Mouse (Mus musculus) hindbrain, embryonic 12.5 days (tissue): ENCODE data around the gene Hnrnpr. TPM values are rescaled to one million over a fixed set of nuclear protein-coding genes. Genes with fewer than 3 reads are reported as not detected.

Experiments used
- ATAC-seq: fragments of 200-750 bp; cut with Nextera tagmentation; 2 replicates; pipeline ENCODE4 v1.8.0; 2017; ENCODE audit warnings: moderate TSS enrichment; ENCODE audit not compliant: low FRiP score
- H3K27ac ChIP-seq: fragments of 300-500 bp; sonication (generic); 2 replicates; pipeline ENCODE4 v1.5.1; 2016; ENCODE audit warnings: mild to moderate bottlenecking
- H3K27me3 ChIP-seq: fragments of 300-500 bp; sonication (generic); 2 replicates; pipeline ENCODE4 v1.6.1; 2016; ENCODE audit warnings: mild to moderate bottlenecking
- H3K36me3 ChIP-seq: fragments of 300-500 bp; sonication (generic); 2 replicates; pipeline ENCODE4 v1.6.1; 2016; ENCODE audit warnings: mild to moderate bottlenecking
- H3K4me1 ChIP-seq: fragments of 300-500 bp; sonication (generic); 2 replicates; pipeline ENCODE4 v1.6.1; 2016
- H3K4me2 ChIP-seq: fragments of 300-500 bp; sonication (generic); replicated peaks from 2 replicates; pipeline ENCODE4 v1.6.1; 2016; ENCODE audit warnings: mild to moderate bottlenecking
- H3K4me3 ChIP-seq: fragments of 300-500 bp; sonication (generic); 2 replicates; pipeline ENCODE4 v1.5.1; 2016; ENCODE audit warnings: mild to moderate bottlenecking
- H3K9ac ChIP-seq: fragments of 300-500 bp; sonication (generic); 2 replicates; pipeline ENCODE4 v1.6.1; 2016; ENCODE audit warnings: mild to moderate bottlenecking, moderate library complexity
- H3K9me3 ChIP-seq: fragments of 300-500 bp; sonication (generic); replicated peaks from 2 replicates; pipeline ENCODE4 v1.6.1; 2016; ENCODE audit warnings: mild to moderate bottlenecking
- WGBS: fragments of 180-500 bp; shearing (Covaris S2); methylation state at CpG from one replicate; pipeline ENCODE4 v1.1.7; 2016; 5-methylcytosine and 5-hydroxymethylcytosine counted together
- polyA plus RNA-seq: library from polyadenylated mRNA; unstranded; fragments of >200 nt; fragmentation: Nextera tagmentation; extraction: Ambion mirVana; gene quantifications from 2 replicates; pipeline ENCODE4 v1.2.1, GENCODE M21; 2016

Hnrnpr gene
- polyA plus RNA-seq, 1 experiment from 2014 or later: 219 TPM

- Histone ChIP-seq H3K4me3 (no peak overlapping the region), H3K9ac (no peak overlapping the region), H3K9me3 (no peaks in the 10 kb centered on the region), H3K4me1 (no peaks in the 10 kb centered on the region), H3K4me2 (no peak overlapping the region), H3K27ac (no peak overlapping the region), H3K36me3 (no peaks in the 10 kb centered on the region), H3K27me3 (no peaks in the 10 kb centered on the region)
- WGBS: 73% methylated on average over 4 of the region's 4 CpGs
- ATAC-seq: no peak
Observed at GRCm38 (mm10) chr4:136367856-136368255, 57.1 kb downstream of the Hnrnpr start.

- Histone ChIP-seq H3K4me3 (no peak overlapping the region), H3K4me2 (no peak overlapping the region), H3K27me3 (0 out of 2 replicates have a peak, but pooled peaks cover 2% of the 10 kb centered on the region), H3K9me3 (no peaks in the 10 kb centered on the region), H3K9ac (no peak overlapping the region), H3K27ac (no peak overlapping the region), H3K4me1 (peaks cover 10% of the 10 kb centered on the region), H3K36me3 (no peaks in the 10 kb centered on the region)
- 4% methylated on average over 3 of the region's 3 CpGs for whole genome bisulfite sequencing
- no peak for ATAC-seq
Observed at GRCm38 (mm10) chr4:136369727-136370126, 59.0 kb downstream of the Hnrnpr start.

GRCm38 (mm10) chr4:136373494-136374181, 62.9 kb downstream of the Hnrnpr start:
- Histone ChIP-seq H3K9me3 (no peaks in the 10 kb centered on the region), H3K27ac (no peak overlapping the region), H3K36me3 (no peaks in the 10 kb centered on the region), H3K4me1 (peaks cover 10% of the 10 kb centered on the region), H3K9ac (no peak overlapping the region), H3K4me2 (no peak overlapping the region), H3K27me3 (0 out of 2 replicates have a peak, but pooled peaks cover 2% of the 10 kb centered on the region), H3K4me3 (no peak overlapping the region)
- 43% methylated on average over 14 of the region's 14 CpGs for WGBS
- ATAC-seq: no peak

- Histone ChIP-seq H3K4me3 (no peak overlapping the region), H3K9me3 (no peaks in the 10 kb centered on the region), H3K4me1 (peaks cover 10% of the 10 kb centered on the region), H3K27me3 (0 out of 2 replicates have a peak, but pooled peaks cover 2% of the 10 kb centered on the region), H3K9ac (no peak overlapping the region), H3K4me2 (no peak overlapping the region), H3K27ac (no peak overlapping the region), H3K36me3 (no peaks in the 10 kb centered on the region)
- WGBS: 85% methylated on average over 5 of the region's 5 CpGs
- no peak for ATAC-seq
Observed at GRCm38 (mm10) chr4:136377001-136377400, 66.3 kb downstream of the Hnrnpr start.

GRCm38 (mm10) chr4:136383052-136383451, 72.3 kb downstream of the Hnrnpr start:
- Histone ChIP-seq H3K9ac (no peak overlapping the region), H3K4me3 (no peak overlapping the region), H3K36me3 (no peaks in the 10 kb centered on the region), H3K4me1 (no peaks in the 10 kb centered on the region), H3K27ac (no peak overlapping the region), H3K9me3 (no peaks in the 10 kb centered on the region), H3K27me3 (no peaks in the 10 kb centered on the region), H3K4me2 (no peak overlapping the region)
- WGBS: 90% methylated on average over 5 of the region's 5 CpGs
- ATAC-seq: no peak

GRCm38 (mm10) chr4:136383839-136384238, 73.1 kb downstream of the Hnrnpr start:
- no peaks in the 10 kb centered on the region for H3K36me3 ChIP-seq
- no peak overlapping the region for H3K4me2 ChIP-seq
- 88% methylated on average over 6 of the region's 6 CpGs for WGBS
- H3K4me3 ChIP-seq: no peak overlapping the region
- no peaks in the 10 kb centered on the region for H3K4me1 ChIP-seq
- H3K9me3 ChIP-seq: no peaks in the 10 kb centered on the region
- ATAC-seq: no peak
- no peaks in the 10 kb centered on the region for H3K27me3 ChIP-seq
- H3K9ac ChIP-seq: no peak overlapping the region
- H3K27ac ChIP-seq: no peak overlapping the region

- no peak overlapping the region for H3K9ac ChIP-seq
- H3K4me1 ChIP-seq: no peaks in the 10 kb centered on the region
- 69% methylated on average over 11 of the region's 11 CpGs for WGBS
- H3K27me3 ChIP-seq: no peaks in the 10 kb centered on the region
- ATAC-seq: no peak
- H3K4me2 ChIP-seq: no peak overlapping the region
- H3K36me3 ChIP-seq: no peaks in the 10 kb centered on the region
- no peak overlapping the region for H3K27ac ChIP-seq
- H3K9me3 ChIP-seq: no peaks in the 10 kb centered on the region
- no peak overlapping the region for H3K4me3 ChIP-seq
Observed at GRCm38 (mm10) chr4:136387261-136387660, 76.5 kb downstream of the Hnrnpr start.

- no peak overlapping the region for H3K27ac ChIP-seq
- no peak for ATAC-seq
- H3K9me3 ChIP-seq: no peaks in the 10 kb centered on the region
- H3K4me1 ChIP-seq: 0 out of 2 replicates have a peak, but pooled peaks cover 3% of the 10 kb centered on the region
- no peak overlapping the region for H3K9ac ChIP-seq
- no peak overlapping the region for H3K4me2 ChIP-seq
- WGBS: 85% methylated on average over 10 of the region's 10 CpGs
- H3K36me3 ChIP-seq: no peaks in the 10 kb centered on the region
- no peak overlapping the region for H3K4me3 ChIP-seq
- no peaks in the 10 kb centered on the region for H3K27me3 ChIP-seq
Observed at GRCm38 (mm10) chr4:136401806-136402205, 91.1 kb downstream of the Hnrnpr start.

GRCm38 (mm10) chr4:136407831-136408230, 97.1 kb downstream of the Hnrnpr start:
- H3K4me2 ChIP-seq: no peak overlapping the region
- no peak overlapping the region for H3K27ac ChIP-seq
- 0 out of 2 replicates have a peak, but pooled peaks cover 3% of the 10 kb centered on the region for H3K4me1 ChIP-seq
- no peak overlapping the region for H3K9ac ChIP-seq
- WGBS: 63% methylated on average over 11 of the region's 11 CpGs
- no peaks in the 10 kb centered on the region for H3K36me3 ChIP-seq
- ATAC-seq: no peak
- no peaks in the 10 kb centered on the region for H3K27me3 ChIP-seq
- no peak overlapping the region for H3K4me3 ChIP-seq
- no peaks in the 10 kb centered on the region for H3K9me3 ChIP-seq

Other genes starting within 250 kb of the Hnrnpr start
- gene Id3, start 167.4 kb upstream of the Hnrnpr start, polyA plus RNA-seq: 372 and 426 TPM in 2 replicates
- gene E2f2, start 138.5 kb upstream of the Hnrnpr start, polyA plus RNA-seq: 7.0 and 7.9 TPM in 2 replicates
- gene Asap3, start 104.6 kb upstream of the Hnrnpr start, polyA plus RNA-seq: 11.6 and 11.8 TPM in 2 replicates
- 5.0 and 7.2 TPM in 2 replicates for gene Tcea3, start 63.2 kb upstream of the Hnrnpr start, polyA plus RNA-seq
- gene Zfp46, start 26.3 kb upstream of the Hnrnpr start, polyA plus RNA-seq: 42.4 and 42.6 TPM in 2 replicates
- 0.26 and 0.50 TPM in 2 replicates for gene Htr1d, start 112.6 kb downstream of the Hnrnpr start, polyA plus RNA-seq
- 0.12 TPM in 1 of 2 replicates, not detected in the other for gene 6030445D17Rik, start 151.3 kb downstream of the Hnrnpr start, polyA plus RNA-seq
- 80.9 and 83.1 TPM in 2 replicates for gene Luzp1, start 158.8 kb downstream of the Hnrnpr start, polyA plus RNA-seq